Mouse (Mus musculus): ENCODE results near the gene Rgn.

- TF ChIP-seq CTCF (conservative IDR thresholded peaks at IDR 0.05; ENCODE audit: low read length) (no peak), POU5F1 (IDR thresholded peaks at IDR 0.05; ENCODE audit: borderline replicate concordance, low read length) (no peak)
Observed at GRCm38 (mm10) chrX:20552199-20552598, 2.6 kb downstream of the Rgn start.

All from E14TG2a.4 (cell line).